Mouse (Mus musculus): ENCODE results near the gene Cops9.

Gene Cops9

GRCm38 (mm10) chr1:92596019-92596418 is 45.8 kb downstream of the Cops9 start:
- in situ Hi-C loops (cut with MseI, MboI): no loop called here

GRCm38 (mm10) chr1:92594111-92594510 is 47.7 kb downstream of the Cops9 start, which contains the start of gene Olfr1411:
Gene Olfr1411, plus strand, starts transcription at chr1:92594411.
- in situ Hi-C loops (cut with MseI, MboI): no loop called here

Data from mouse trophoblast stem cell (cell line).